Mouse (Mus musculus) erythroblast, embryonic 14.5 days (primary cell): ENCODE results near the gene Olfr110.
"Not testable (repeated sequence)": the region's sequence is repeated elsewhere in the genome, so short reads cannot be mapped to it uniquely, and the experiment has no call there.

Experiments
- GATA1 ChIP-seq: IDR thresholded peaks from 2 replicates; pipeline ENCODE4 v1.6.1; 2012; ENCODE audit warnings: low read length, inconsistent platforms, mixed read lengths
- TAL1 ChIP-seq: IDR thresholded peaks from 3 replicates; pipeline ENCODE4 v1.6.1; 2012; ENCODE audit warnings: low read length, inconsistent platforms, mixed read lengths

DNA sequence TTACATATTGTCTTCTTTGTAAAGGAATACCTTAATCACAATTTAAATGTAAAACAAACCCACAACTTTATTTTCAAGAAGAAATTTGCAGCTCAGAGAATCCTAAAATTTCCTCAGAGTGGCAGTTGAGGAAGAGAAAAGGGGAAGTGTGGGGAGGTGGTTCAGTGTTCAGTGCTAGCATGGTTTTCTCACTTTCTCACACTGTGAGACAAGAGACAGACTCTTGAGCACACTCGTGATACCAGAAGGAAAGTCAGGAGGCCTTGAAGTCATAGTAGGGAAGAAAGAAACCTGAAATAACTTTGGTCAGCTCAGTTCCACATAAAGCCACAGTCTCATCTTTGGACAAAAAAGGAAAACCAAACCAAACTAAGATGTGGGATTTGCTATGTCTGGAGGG is 33.2 kb downstream of the Olfr110 start:
- not testable (repeated sequence) for TF ChIP-seq GATA1, TAL1
